Mouse (Mus musculus) left cerebral cortex, postnatal 36 days (tissue): ENCODE results near the gene Mecr. TPM values are rescaled to one million over a fixed set of nuclear protein-coding genes. Genes with fewer than 3 reads are reported as not detected.

Source experiments
- DNase-seq, 2 experiments: peaks; one replicate each; pipeline ENCODE4 v3.0.0; 2021 to 2022; ENCODE audit warnings: low spot score in 2 of 2, mixed read lengths in 1 of 2
- intact Hi-C: fragments of 180-260 bp; cut with DNase I; formaldehyde crosslinking; loops from one replicate; pipeline ENCODE4 v1.15.1; 2025
- total RNA-seq, 2 experiments: library from RNA; stranded (reverse); gene quantifications; 2 replicates each; pipeline ENCODE4 v1.2.3; 2021

Gene Mecr
- total RNA-seq, 2 experiments from 2014 or later = 27.1 to 32.4 TPM

- intact Hi-C loops = no loop called here
- no peak for DNase-seq
These were observed 33.6 kb downstream of the Mecr start for GRCm38 (mm10) chr4:131876836-131877235.

- intact Hi-C loops = no loop called here
- DNase-seq = no peak
These were observed 36.4 kb downstream of the Mecr start for GRCm38 (mm10) chr4:131879692-131880091.

DNA sequence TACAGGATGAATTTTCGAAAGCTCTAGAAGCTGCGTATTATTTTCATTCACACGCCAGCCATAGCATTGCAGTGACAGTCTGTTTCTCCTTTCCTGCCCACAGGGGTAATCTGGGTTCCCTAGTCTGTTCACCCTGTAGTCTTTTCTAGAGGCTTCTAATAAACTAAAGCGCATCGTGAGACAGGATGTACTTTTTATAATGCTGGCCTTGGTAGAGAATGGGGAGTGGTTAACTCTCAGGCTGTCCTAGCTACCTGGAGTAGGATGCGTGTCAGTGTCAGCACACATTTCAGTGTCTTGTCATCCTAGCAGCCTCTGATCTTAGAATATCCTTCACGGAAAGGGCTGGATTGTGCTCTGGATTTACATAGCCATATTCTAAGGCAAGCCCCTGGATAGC lies 38.0 kb downstream of the Mecr start:
- intact Hi-C loops = no loop called here

DNA sequence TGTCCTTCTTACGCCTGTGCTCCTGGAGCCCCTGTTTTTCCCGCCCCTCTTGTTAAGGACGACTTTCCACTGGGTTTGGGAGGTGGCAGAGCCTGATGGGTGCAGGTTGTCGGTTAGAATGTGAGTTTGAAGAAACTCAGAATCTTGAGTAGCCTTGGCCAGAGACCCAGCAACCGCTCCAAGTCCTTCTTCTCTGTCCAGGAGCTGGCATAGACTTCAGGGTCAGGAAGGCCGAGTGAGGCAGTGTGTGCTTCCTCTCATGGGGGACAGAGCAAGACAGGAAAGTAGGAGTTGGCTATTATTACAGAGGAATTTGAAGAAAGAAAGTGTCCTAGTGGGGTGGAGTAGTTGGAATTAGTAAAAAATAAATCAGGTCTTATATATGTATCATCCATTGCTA lies 40.3 kb downstream of the Mecr start:
- intact Hi-C loops = no loop called here
- DNase-seq = no peak

More for the DNA sequence above, 38.0 kb downstream of the Mecr start:
- DNase-seq = no peak

DNA sequence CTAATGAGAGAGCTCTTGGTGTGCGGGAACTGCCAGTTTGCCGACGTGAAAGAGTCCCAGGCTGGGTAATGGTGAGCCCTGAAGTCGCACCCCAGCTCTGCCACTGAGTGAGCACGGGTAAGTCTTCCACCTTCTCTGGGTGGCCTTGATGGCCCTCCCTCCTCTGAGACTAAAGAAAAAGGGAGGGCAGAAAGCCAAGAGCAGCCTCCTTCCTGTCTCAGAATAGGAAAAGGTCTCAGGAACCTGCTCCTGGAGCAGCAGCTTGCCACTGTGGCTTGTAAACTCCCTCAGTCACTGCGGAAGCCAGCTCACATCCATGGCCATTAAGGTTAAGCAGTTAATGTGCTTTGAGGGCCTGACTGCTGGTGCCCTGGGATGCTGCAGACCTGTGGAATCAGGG lies 42.1 kb downstream of the Mecr start:
- DNase-seq = no peak
- intact Hi-C loops = no loop called here

DNA sequence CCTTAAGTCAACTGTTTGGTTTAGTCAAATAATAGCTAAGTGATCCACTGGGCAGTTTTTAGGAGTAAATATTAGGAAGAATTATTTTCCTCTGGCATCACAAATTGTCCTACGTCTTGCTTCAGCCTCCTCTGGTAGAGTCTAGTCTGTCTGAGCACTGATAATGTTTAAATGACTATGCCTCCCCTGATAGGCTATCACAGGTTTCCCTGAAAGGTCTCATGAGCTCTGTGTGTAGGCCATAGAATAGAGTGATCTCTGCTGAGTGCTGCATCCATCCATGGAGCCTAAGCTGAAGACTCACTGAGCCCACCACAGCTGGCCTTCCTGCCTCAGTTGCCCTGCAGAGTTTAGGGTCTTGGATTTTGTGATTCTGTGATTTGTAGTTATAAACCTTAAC lies 45.3 kb downstream of the Mecr start:
- intact Hi-C loops = no loop called here
- DNase-seq = no peak

DNA sequence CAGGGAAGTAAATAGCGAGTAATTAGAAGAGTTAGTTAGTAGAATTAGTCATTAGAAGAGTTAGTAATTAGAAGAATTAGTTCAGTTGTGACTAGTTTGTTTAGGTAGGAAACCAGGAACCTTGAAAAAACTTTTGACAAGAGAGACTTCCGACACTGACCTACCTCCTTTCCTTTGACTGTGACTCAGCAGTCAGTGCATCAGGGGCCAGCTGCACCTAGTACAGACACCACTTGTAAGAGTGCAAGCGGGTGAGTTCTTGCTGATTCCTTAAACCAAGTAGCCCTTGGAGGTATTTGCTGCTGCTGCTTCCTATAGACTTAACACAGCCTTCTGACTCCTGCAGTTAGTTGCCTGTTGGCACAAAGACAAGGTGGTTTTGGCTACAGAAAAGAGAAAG lies 47.4 kb downstream of the Mecr start:
- intact Hi-C loops = no loop called here
- DNase-seq = no peak

DNA sequence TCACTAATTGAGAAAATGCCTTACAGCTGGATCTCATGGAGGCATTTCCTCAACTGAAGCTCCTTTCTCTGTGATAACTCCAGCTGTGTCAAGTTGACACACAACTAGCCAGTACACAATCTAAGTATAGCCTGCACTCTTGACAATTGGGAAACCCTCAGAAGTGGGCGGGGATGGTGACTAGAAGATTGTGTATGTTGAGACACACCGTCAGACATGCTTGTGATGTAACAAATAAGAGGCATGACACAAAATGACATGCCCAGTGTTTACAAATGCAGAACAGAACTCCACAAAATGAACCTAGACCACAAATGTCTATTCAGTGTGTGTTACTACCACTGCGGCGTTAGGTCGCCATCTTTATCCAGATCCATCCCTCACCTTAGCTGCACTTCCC lies 53.8 kb downstream of the Mecr start:
- no peak for DNase-seq
- intact Hi-C loops = no loop called here

- DNase-seq = no peak
- intact Hi-C loops = no loop called here
These were observed 54.5 kb downstream of the Mecr start for GRCm38 (mm10) chr4:131897787-131898186.

GRCm38 (mm10) chr4:131898503-131899179 lies 55.4 kb downstream of the Mecr start:
- DNase-seq = no peak
- intact Hi-C loops = no loop called here

DNA sequence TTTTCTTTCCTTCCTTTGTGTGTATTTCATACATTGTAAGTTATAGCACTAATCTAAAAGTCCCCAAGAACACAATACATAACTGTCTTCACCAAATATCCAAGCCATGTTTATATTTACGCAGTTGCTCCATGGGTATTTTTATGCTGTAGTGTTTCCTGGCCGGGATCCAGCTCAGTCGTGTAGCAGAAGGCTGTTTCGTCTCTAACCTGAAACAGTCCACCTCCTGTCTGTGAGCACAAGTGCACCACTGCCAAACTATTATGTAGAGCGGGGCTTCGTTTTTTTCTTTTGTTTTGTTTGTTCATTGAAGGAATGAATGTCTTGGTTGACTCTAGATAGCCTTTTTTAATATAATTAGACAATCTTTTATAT lies 55.9 kb downstream of the Mecr start:
- intact Hi-C loops = no loop called here
- DNase-seq = no peak

DNA sequence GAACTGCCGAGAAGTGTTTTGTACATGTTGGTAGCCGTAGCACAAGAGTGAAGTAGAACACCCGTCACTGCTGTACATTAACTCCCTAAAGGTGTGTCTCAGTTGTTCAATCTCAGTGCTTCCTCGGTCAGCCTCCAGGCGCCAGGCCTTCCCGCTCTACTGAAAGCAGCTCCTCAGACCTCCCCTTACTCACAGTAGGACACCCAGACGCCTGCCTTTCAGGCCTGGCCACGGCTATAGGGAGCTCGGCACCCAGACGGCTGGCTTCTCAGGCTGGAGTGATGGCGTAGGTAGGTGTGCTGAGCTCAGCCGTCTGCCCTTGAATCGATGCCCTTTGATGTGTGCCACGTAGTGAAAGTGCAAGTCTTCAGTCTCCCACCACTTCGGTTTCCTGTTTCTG lies 57.8 kb downstream of the Mecr start:
- DNase-seq = no peak
- intact Hi-C loops = no loop called here

GRCm38 (mm10) chr4:131904478-131904877 lies 61.2 kb downstream of the Mecr start:
- intact Hi-C loops = no loop called here
- no peak for DNase-seq

DNA sequence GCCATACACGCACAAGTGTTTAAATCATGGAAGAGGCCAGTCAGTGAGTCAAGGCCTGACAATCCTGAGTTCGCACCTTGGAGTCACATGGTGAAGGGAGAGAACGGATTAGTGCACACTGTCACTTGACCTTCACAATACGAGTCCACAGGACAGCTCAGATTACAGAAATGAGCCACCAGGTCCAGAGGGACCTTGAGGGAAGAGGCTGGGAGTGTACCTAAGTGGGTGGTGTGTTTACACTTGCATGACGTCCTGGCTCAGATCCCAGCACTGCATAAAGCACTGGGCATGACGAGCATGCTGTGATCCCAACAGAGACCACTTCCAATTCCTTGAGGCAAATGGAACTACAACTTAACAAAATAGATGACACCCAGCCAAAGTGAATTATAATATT lies 63.2 kb downstream of the Mecr start:
- intact Hi-C loops = no loop called here
- DNase-seq = no peak

GRCm38 (mm10) chr4:131907912-131908311 lies 64.6 kb downstream of the Mecr start:
- intact Hi-C loops = no loop called here
- no peak for DNase-seq

- DNase-seq = no peak
- intact Hi-C loops = no loop called here
These were observed 67.1 kb downstream of the Mecr start for GRCm38 (mm10) chr4:131910237-131910994.

- intact Hi-C loops = no loop called here
These were observed 68.3 kb downstream of the Mecr start for GRCm38 (mm10) chr4:131911521-131911920.

DNA sequence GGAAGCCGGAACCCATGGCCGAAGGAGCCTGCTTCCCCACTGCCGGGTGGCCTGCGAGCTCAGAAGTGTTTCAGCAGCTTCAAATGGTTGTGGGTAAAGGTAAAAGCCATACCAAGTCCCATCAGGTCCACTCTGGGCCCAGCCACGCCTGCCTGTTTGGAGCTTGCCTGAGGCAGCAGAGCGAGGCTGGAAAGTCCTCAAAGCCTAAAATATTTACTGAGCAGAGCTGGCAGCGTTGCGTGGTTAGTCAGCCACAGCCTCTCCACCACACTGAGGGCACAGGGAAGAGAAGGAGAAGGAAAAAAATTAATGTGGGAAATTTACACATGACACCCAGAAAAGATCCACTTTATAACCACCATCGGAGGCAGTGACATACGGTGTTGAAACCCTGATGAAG lies 70.3 kb downstream of the Mecr start:
- intact Hi-C loops = no loop called here
- DNase-seq = no peak

More at GRCm38 (mm10) chr4:131911521-131911920, 68.3 kb downstream of the Mecr start:
- DNase-seq = no peak

GRCm38 (mm10) chr4:131914046-131914643 lies 70.9 kb downstream of the Mecr start:
- intact Hi-C loops = no loop called here
- DNase-seq = no peak

DNA sequence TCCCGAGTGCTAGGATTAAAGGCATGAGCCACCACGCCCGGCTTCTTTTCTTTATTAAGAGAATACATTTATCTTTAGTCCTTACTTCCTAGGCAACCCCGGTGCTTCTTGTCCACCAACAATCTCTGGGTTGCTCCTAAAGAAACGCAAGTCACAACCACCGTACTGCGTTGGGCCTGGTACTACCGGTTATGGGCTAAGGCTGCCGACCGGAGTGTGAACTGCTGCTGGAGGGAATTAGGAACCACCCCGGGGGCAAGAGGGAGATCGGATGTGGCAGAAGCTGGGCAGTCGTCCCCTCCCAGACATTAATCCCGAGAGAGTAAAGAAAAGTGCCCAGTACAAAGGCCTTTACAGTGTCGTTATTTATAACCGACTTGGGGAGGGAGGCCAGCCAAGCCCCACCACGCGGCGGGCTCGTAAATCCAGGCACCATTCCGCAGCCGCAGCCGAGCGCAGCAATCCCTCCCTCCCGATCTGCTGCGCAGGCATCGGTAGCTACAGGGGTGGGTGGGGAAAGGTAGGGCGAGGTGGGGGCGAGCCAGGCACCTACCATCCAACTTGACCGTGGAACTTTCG lies 71.7 kb downstream of the Mecr start:
- DNase-seq = no peak
- intact Hi-C loops = loop anchor here (5.0 kb wide), 2 partner anchors 47 to 162 kb away; partner anchors contain the start of gene Epb41
